Mouse (Mus musculus) testis, postnatal 14 days (tissue): ENCODE measurements around the gene Xxylt1.
"Not testable (repeated sequence)": the region's sequence is repeated elsewhere in the genome, so short reads cannot be mapped to it uniquely, and the experiment has no call there.

Source experiments
- DNase-seq: peaks from one replicate; pipeline ENCODE4 v3.0.0; 2021; ENCODE audit warnings: low spot score

The Xxylt1 gene

DNA sequence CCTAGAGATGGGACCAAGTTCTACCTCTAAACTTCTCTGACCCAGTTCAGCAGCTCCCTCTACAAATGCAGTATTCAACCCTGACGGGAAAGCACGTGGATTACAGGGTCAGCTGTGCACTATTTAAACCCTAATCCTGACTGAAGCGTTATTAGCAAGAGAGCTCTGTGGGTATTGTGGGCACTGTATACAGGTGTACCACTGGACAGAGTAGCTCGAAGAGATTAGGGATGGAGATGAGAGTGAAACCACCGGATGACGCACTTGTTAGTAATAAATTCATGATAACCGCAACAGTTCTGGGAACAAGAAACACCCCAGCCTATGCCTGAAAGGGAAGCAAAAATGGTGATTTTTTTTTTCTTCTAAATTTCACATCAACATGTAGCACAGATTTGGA lies 57.0 kb downstream of the Xxylt1 start:
- DNase-seq, result no peak

DNA sequence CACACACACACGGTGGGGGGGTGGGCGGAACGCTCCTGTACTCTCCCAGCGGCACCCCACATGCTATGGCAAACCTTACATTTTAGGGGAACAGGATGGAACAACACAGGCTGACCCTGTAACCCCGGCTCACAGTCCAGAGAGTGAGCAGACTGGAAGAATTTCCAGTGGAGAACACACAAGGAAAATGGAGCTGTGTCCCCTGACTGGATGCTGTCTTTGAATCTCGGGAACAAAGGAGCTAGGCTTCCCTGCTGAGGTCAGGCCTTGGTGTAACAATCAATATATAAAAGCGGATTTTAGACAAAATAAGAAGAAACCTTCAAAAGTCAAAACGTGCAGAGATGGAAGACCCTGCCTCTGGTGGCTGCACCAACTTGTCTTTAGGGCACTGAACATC lies 57.4 kb downstream of the Xxylt1 start:
- DNase-seq, result no peak

DNA sequence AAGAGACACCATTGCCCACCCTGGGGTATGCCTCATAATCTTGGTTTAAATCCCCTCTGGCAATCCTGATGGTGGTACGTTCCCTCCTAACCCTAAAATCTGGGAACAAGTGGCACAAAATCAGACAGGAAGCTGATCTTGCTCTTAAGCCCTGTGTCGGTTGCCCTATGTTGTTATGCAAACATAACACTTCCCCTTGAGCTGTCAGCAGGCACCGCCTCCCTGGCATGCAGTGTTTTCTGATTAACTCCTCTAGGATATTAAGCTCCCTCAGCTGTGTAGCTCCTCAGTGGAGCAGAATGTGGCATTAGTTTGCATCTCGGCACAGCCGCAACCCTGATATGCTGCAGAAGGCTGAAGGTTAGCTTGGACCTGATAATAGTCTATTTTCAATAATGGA lies 58.9 kb downstream of the Xxylt1 start:
- DNase-seq, result no peak

GRCm38 (mm10) chr16:31019514-31019913 lies 61.7 kb downstream of the Xxylt1 start:
- no peak for DNase-seq

- no peak for DNase-seq
Measured at GRCm38 (mm10) chr16:31017687-31018413, 63.4 kb downstream of the Xxylt1 start.

DNA sequence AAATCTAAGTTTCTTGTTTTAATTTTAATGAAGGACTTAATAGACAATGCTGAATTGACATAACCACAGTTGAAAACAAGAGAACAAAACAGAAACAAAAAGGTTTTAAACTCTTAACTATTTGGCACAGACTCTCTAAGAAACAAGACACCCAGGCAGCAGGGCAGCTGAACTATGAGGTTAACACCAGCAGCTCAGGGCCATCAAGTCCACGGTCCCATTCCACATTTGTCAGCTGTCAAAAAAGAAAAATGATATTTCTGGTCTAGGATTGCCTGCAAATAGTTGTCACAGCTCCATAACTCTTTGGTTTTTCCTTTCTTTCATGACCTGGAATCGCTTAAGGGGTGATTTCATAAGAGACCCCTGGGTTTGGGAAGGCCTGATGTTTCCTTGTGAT lies 64.6 kb downstream of the Xxylt1 start:
- no peak for DNase-seq

DNA sequence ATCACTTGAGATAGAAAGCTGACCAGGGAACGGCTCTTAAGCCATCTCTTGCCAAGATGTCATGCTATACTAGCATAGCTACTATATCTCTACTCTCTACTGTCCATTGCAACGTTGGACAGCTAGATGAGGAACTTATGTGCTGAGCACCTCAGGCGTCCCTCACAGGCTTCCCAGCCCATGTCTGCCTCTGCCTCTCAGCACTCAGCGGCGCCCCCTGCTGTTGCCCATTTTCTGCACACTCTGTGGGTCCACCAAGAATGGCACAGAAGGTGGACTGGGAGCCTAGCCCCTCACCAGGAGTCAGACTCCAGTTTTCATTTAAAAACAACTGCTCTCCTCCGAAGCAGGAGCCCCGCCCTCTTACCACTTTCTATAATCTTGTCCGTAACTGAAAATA lies 65.1 kb downstream of the Xxylt1 start:
- no peak for DNase-seq

- no peak for DNase-seq
Measured at GRCm38 (mm10) chr16:31015271-31015670, 66.0 kb downstream of the Xxylt1 start.

GRCm38 (mm10) chr16:31012236-31012635 lies 69.0 kb downstream of the Xxylt1 start:
- DNase-seq, result no peak

DNA sequence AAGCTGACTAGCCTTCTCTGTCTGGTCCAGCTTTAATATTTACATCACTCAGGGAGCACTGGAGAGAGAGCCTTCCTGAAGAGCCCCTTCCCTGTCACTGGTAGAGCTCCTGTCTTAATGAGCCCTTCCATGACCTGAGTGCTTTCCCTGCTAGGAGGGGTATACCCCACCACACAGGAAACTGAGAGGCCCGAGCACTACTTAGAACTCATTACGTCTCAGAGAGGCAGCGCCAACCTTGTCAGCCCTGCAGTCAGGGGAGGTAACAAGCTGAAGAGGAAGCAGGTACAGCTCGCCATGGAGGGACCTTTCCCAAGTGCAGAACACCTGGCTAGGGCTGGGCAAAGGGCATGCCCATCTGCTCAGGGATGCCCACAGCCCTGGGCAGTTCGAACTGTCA lies 70.8 kb downstream of the Xxylt1 start:
- no peak for DNase-seq

DNA sequence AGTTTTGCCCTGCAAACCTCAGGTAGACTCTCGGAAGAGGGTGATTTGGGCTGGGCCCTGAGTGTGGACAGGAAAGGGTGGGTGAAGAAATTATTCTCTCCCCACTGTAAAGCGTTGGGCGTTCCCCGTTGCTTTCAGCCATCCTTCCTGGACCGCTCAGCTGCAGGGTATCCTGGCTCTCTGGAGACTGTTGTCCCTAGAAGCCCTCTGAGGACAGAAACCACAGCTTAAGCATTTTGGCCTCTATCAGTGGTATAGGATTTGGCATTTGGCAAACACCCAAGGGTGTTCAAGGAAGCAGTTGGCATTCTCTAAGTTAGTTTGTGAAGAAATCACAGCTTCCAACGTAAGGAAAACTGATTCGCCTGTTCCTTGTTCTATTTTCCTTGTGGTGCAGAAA lies 72.9 kb downstream of the Xxylt1 start:
- DNase-seq, result no peak

DNA sequence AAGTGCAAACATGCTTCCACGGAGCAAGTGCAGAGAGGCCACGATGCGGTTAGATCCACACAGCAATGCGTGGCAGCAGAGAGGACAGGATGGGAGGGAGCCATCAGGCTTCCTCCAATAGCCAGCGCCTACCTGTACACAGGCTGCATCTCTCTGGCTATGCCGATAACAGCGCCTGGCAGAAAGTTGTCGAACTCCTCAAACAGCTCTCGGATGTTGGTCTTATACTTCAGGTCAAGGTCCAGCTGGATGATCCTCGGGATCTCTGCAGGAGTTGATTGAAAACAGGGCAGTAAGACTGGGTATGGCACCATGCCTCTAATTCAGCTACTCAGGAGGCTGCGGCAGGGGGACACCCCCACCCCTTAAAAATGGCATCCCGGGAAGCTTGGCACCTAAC lies 73.7 kb downstream of the Xxylt1 start:
- DNase-seq, result no peak

DNA sequence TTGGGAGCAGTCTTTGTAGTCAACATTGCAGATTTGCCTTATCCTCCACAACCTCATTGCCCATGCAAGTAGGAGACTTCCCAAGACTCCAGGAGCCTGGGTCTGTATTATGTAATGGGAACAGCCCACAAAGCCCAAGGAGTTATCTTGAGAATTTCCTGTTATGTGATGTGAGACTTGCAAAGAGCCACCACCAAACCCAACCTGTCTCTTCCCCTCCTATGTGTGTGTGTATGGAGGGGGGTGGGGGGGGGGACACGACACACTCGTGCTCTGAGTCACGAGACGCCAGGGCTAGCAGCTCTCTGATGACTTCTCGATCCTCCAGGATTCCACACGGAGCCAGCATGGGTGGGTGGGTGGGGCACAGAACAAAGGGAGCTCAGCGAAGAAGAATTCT lies 75.5 kb downstream of the Xxylt1 start:
- no peak for DNase-seq

- DNase-seq, result no peak
Measured at GRCm38 (mm10) chr16:31004321-31004682, 76.9 kb downstream of the Xxylt1 start.

DNA sequence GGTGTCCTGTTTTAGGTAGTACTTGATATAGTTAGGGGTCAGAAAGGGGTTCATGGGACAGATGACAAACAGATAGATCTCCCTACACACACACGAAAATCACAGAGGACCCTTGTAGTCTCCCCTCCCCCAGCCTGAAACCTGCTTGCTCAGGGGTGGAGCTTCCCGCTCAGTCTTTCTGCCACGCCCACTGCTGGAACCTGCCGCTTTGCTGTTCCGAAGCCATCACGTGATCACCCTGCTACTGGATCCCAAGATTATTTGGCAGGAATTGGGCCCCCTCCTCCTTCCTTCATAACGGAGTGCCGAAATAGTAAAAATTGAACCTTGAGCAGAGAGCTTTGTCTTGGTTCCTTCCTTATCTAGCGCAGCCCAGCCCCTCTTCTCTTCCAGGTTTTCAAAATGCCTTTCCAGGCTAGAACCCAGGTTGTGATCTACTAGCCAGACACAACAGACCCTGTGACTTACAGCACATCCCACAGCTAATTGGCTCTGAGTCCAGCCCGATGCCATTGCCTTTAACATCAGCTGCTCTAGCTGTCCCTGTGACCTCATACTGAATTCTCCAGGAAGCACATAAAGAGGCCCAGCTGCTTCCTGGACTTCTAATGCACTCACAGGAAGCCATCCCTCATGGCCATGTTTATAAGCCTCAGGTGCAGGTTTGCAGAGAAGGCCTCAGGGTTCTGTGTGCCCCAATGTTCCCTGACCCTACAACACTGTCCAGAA lies 77.5 kb downstream of the Xxylt1 start:
- DNase-seq, result not testable (repeated sequence)

- no peak for DNase-seq
Measured at GRCm38 (mm10) chr16:31002926-31003325, 78.3 kb downstream of the Xxylt1 start.

- DNase-seq, result no peak
Measured at GRCm38 (mm10) chr16:31002117-31002516, 79.1 kb downstream of the Xxylt1 start.

- DNase-seq, result no peak
Measured at GRCm38 (mm10) chr16:30998711-30999110, 82.5 kb downstream of the Xxylt1 start.

DNA sequence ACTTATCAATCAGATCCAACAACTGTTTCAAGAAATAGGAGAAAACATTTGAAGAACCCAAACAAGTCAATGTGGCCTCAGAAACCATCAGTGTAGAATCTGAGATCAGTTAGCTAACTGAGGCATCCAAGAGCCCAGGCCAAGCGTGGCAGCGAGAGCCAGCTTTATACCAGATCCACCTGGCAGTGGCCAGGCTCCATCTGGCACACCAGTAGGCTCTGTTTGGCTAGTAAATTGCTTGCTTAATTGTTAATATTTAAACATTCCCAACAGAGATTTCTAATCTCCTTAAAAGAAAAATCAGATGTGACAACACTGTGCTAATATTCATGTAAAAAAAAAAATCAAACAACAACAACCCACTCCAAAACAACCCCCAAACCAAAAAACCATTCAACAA lies 83.2 kb downstream of the Xxylt1 start:
- no peak for DNase-seq

DNA sequence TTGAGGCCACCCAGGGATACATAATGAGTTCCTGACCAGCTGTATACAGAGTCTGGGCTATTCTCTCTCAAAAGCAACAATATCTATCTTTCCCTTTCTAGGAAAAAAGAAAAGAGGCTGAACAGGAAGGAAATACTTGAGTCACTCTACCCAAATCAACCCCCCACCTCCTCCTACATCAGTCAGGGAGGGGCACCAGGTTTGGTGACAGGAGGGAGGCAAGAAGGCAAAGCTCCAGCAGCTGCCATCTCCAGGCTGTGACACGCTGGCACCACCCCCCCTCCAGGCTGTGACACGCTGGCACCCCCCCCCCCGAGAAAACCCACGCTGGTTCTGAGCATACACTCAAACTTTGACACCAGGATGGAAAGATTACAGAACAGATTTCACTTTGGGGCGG lies 85.8 kb downstream of the Xxylt1 start:
- DNase-seq, result no peak

GRCm38 (mm10) chr16:30994881-30995280 lies 86.4 kb downstream of the Xxylt1 start:
- no peak for DNase-seq

- DNase-seq, result no peak
Measured at GRCm38 (mm10) chr16:30994296-30994695, 86.9 kb downstream of the Xxylt1 start.

DNA sequence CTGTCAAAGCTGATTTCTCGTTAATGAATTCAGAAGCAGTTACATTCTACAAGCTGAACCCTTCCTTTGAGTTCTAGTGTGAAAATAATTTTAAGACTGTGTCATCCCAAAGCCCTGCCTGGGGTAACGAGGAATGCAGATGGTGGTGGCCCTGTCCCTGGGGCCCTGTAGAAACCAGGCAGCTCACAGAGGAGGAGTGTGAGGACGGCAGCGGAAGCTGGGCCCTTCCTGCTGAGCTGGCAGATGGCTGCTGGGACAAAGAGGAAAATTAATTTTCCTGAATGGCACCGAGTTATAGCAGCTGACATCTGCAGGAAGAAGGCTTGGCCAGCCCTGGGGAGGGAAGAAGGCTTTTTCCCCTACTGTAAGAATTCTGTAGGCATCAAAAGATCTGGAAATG lies 88.7 kb downstream of the Xxylt1 start:
- no peak for DNase-seq

- no peak for DNase-seq
Measured at GRCm38 (mm10) chr16:30990661-30991060, 90.6 kb downstream of the Xxylt1 start.
